Mouse (Mus musculus) C2C12 (cell line): ENCODE measurements around the gene Isyna1.
"Not testable (repeated sequence)": the region's sequence is repeated elsewhere in the genome, so short reads cannot be mapped to it uniquely, and the experiment has no call there.

Experiments
- CEBPB ChIP-seq: IDR thresholded peaks from one replicate; pipeline ENCODE4 v1.6.1; 2011; ENCODE audit warnings: low read depth, mild to moderate bottlenecking, control low read depth, moderate library complexity
- CTCF ChIP-seq: IDR thresholded peaks from one replicate; pipeline ENCODE4 v1.5.1; 2011; ENCODE audit not compliant: control insufficient read depth, insufficient read depth, insufficient read length
- MAX ChIP-seq: IDR thresholded peaks from one replicate; pipeline ENCODE4 v1.6.1; 2011; ENCODE audit warnings: mild to moderate bottlenecking, control low read depth
- MYOD1 ChIP-seq: IDR thresholded peaks from one replicate; pipeline ENCODE4 v1.6.1; 2011; ENCODE audit warnings: low read depth; ENCODE audit not compliant: control insufficient read depth, insufficient read length
- MYOG ChIP-seq: IDR thresholded peaks from one replicate; pipeline ENCODE4 v1.6.1; 2011; ENCODE audit not compliant: control insufficient read depth, insufficient read length; ENCODE audit errors: extremely low read depth
- USF1 ChIP-seq: IDR thresholded peaks from one replicate; pipeline ENCODE4 v1.6.1; 2011; ENCODE audit warnings: low read depth, mild to moderate bottlenecking, control low read depth, moderate library complexity

DNA sequence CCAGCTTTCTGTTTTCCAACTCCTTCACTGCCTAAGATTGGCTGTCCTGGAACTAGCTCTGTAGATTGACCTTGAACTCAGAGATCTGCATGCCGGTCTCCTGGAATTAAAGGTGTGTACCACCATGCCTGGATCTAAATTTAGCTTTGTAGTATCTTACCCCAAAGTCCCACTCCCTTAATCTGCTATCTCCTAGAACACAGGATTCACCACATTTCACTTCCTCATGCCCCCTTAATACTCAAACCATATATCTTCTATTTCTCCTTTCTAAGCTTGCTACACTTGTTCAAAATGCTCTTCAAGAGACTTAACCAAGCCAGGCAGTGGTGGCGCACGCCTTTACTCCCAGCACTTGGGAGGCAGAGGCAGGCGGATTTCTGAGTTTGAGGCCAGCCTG lies 6.2 kb upstream of the Isyna1 start:
- TF ChIP-seq CTCF, USF1, CEBPB, MAX, MYOD1, MYOG: not testable (repeated sequence)
